Mouse (Mus musculus): ENCODE data around the gene Nckap5.

The Nckap5 gene

DNA sequence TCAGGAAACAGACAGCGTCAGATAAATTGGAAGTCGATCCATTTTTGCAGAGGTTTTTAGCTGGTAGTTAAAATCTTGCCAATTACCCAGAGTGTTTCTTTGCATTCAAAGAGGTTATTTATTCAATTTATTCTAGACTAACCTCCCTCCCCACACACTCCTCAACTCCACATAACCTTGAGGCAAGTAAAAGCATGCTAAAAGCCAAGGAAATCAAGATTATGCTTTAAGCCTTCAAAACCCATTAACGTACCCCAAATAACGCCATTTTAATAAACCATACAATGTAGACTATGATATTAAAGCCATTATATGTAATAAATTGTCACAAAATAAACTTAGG is 129.7 kb downstream of the Nckap5 start:
- DNase-seq (ENCODE audit: low spot score in 2 of 2) = no peak

DNA sequence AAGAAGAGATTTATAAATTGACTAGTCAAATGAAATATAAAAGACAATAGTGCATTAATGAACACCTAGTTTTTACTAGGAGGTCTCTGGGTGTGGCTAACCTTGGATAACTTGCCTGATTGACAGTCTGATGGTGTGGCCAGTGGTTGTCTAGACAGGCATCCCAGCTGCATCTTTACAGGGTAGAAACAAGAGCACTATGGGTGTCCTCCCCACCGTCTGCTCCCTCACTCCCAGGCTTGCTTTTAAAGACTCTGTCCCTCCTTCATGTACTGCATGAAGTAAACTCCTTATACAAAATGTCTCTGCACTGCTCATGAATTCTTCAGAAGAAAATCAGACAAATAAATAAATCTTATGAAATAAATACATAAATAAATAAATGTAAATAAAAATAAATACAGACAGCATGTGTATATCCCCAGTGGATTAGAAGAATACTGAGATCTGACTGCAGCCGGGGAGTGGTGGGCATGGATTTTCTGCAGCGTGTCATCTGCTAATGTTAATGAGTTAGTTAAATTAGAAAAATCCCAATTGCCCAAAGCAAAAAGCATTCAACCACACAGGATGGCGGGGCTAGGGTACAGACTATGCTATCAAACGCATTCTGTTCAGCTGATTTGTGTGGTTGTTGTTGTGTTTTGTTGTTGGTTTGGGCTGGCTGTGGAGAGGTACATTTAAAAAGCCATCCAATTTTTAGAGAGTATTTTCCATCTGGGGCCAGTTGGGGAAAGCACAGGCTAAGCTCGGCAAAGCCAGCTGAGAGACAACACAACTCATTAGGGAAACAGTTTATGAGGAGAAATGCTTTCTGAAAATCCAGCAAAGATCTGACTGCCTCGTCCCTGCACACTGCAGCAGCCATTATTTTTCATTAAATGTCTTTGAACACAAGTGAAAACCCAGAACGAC is 130.3 kb downstream of the Nckap5 start:
- no peak for DNase-seq (ENCODE audit: low spot score in 2 of 2)

DNA sequence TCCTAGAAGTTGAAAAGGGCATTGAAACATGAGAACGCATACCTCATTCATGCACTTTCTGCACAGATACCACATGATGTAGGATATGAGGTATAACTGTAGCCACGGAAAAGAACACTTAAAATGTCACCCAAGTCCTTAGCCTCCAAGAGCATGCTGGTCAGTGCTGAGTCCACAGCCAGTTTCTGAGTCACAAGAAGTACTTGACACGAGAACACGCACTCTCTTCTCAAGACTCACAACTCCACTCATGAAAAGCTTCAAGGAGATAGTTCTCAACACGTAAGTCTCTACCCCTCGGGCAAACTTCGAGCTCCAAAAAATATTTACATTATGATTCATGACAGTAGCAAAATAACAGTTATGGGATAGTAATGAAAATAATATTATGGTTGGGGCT is 137.0 kb downstream of the Nckap5 start:
- DNase-seq (ENCODE audit: low spot score in 2 of 2) = no peak

DNA sequence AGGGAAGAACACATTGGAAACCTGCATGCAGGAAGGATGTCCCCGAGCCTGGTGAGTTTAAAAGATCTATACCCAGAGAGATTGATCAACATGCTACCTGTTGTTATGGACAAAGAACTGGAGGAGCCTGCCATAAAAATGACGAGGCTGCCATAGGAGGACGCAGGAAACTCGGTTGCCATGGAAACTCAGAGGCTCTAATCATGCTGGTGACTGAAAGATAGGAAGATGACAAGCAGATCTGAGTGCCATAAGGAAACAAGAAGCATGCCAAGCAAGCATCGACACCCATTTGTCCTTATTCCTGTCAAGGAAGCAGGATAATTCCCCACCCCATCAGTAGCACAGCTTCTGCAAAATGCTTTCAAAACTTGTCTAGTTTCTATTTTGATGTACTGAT is 142.0 kb downstream of the Nckap5 start:
- no peak for DNase-seq (ENCODE audit: low spot score in 2 of 2)

DNA sequence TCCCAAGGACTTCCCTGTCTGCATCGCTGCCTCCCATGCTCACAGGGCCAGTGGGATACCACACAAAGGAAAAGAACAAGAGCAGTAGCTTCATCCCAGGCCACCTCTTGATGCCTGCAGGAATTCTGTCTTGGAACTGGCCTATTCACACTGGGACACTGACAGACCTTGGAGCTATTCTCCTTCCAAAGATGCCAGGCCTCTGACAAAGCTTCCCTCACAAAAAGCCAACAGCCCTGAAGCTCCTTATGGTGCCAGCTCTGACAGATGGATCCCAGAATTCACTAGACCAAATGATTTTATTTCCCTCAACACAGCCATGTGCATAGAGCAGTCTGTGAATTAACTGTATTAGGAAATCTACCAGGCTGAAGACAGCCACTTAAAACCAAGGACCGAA is 143.9 kb downstream of the Nckap5 start:
- DNase-seq (ENCODE audit: low spot score in 2 of 2) = no peak

DNA sequence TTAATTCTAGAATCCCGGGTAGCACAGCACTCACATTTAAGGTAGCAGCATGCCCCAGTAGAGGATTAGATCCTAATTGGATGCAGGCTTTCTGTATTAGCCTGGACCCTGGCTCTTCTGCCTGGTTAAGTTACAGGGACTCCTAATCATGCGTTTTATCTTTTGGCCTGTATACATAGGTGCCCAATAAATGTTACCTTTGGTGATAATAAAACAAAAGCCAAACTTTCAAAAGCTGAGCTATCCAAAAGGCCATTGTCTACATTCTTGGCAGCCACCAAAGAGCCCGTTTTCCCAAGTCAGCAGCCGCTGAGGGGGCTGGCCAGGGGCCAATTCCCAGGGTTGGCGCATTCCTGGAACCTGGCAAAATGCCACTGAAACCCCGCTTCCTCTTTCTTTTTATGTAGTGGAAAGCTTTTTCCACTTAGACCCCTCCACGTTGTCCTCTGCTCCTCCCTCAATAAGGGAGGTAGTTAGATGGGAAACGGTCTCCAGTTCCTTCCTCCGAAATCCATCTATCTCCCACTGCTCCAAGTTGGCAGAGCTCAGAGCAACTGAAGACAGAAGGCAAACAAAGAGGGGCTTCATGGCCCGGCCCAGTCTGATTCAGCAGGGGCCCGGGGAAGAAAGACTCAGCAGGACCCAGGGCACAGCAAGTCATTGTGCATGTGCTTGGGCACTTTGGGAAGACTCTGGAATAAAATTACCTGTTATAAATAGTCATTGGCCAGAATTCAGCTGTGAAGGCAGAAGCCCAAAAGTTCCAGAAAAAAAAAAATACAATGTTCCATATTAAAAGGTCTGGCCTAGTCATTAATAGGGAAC is 146.8 kb downstream of the Nckap5 start:
- no peak for DNase-seq (ENCODE audit: low spot score in 2 of 2)

DNA sequence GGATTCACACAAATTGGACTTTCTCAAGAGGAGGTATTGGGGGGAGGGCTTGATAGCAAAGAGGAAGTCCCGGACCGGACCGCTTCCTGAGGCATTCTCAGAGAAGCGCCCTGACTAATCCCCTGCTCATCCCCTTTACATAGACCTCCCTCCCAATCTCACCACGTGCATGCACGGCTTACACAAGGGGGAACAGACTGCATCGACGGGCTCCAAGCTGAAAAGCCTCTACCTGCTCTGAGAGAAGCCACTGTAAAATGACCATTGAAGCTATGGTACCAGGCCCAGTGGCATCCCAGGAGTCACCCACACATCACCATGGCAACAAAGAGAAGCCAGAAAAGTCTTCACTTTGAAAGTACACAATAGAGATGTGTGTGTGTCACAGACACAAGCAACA is 148.8 kb downstream of the Nckap5 start:
- no peak for DNase-seq (ENCODE audit: low spot score in 2 of 2)

DNA sequence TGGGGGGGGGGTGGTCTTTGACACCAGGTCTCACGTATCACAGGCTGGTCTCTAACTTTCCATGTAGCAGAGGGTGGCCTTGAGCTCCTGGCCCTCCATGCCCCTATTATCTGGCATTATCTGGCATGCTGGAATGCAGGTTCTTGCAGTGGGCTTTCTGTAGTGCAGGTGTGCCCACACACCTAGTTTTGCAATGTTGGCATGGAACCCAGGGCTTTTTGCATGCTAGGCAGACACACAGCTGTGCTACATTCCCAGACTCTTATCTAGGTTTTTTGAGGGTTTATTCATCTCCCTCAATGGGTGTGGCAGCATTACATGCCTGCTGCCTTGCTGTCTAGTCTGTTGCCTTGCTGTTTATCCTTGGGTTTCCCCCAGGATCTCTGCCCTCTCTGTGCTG is 151.3 kb downstream of the Nckap5 start:
- DNase-seq (ENCODE audit: low spot score in 2 of 2) = no peak

DNA sequence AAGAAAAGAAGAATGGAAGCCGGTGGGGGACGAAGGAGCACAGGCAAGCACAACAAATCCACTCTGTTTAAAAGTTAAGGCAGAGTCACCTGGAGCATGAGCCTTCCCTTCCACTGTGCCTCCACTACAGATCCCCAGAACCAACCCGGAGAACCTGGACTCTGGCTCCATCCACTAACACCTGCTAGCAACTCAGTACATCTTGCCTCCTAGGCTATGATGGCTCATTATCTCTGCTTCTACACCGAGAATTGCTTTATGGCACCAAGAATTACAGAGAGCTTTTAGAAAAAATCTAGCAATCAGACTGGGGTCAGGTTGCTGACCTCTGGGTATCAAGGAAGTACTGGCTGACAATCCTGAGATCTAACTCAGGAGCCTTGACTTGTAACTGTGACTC is 153.3 kb downstream of the Nckap5 start:
- no peak for DNase-seq (ENCODE audit: low spot score in 2 of 2)

DNA sequence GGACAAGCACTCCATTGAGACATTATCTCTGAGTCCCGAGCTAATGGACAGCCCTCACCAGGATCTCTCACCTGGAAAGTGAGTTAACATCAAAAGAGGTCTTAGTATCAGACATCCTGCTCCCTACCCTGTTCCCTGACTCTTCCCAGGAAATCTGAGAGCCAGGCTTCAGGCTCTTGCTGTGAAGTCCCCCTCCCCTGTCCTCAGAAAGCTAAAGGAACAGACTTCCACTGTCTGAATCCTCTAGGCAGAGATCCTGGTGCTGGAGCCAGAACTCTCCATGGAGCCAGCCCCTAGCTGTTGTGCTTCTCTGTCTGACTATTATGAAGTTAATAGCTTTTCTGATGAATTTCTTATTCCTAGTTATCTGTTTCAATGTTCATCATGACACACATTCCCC is 153.8 kb downstream of the Nckap5 start:
- no peak for DNase-seq (ENCODE audit: low spot score in 2 of 2)

DNA sequence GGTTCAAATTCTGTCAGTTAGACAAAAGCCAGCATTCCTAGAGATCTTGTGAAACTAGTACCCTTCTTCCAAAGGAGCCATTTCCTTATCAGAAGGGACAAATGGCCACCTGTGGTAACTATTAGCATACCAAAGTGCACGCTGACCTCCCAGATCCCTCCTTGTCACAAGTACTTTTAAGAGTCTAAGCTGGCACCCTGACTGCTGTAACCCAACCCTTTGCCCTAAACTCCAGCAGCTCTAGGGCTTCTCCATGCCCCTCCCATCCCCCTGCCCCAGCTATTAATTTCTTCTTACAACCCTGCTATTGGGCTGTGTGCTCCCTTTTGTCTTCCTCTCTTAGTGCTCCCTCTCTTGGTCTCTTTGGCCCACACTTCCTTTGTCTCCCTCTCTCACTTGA is 155.5 kb downstream of the Nckap5 start:
- no peak for DNase-seq (ENCODE audit: low spot score in 2 of 2)

DNA sequence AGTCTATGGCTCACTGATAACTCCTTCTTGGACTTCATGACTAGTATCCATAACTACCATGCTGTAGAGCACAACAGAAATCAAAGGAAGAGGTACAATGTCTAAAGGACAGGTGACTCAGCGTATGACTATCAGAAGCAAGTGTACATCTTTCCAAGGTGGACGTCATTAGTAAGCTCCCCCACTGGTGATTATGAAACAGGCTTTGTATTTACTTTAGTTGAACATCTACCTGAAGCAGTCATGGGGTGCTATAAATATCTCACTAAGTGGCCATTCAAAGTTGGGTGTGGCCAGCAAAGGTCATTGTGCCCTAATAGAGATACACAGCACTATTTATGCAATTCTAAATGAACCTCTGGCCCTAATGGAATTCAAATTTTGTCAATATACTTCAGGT is 157.4 kb downstream of the Nckap5 start:
- no peak for DNase-seq (ENCODE audit: low spot score in 2 of 2)

DNA sequence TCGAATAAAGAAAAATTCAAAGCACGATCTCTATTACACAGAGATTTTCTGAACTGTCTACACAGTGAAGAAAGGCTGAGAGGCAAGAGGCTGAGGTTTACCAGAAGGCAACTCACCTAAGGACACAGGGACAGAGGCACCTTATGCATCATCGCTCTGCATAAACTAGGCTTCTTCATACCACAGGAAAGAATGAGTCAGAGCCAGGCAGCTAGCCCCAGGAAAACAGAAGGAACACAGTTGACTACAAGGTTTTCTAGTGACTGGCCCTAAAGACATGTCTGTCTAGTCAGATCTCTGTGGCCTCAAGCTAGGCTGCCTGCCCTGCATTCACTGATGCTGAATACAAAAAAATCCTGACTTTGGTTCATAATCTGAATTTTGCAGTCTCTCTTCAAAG is 160.1 kb downstream of the Nckap5 start:
- no peak for DNase-seq (ENCODE audit: low spot score in 2 of 2)

DNA sequence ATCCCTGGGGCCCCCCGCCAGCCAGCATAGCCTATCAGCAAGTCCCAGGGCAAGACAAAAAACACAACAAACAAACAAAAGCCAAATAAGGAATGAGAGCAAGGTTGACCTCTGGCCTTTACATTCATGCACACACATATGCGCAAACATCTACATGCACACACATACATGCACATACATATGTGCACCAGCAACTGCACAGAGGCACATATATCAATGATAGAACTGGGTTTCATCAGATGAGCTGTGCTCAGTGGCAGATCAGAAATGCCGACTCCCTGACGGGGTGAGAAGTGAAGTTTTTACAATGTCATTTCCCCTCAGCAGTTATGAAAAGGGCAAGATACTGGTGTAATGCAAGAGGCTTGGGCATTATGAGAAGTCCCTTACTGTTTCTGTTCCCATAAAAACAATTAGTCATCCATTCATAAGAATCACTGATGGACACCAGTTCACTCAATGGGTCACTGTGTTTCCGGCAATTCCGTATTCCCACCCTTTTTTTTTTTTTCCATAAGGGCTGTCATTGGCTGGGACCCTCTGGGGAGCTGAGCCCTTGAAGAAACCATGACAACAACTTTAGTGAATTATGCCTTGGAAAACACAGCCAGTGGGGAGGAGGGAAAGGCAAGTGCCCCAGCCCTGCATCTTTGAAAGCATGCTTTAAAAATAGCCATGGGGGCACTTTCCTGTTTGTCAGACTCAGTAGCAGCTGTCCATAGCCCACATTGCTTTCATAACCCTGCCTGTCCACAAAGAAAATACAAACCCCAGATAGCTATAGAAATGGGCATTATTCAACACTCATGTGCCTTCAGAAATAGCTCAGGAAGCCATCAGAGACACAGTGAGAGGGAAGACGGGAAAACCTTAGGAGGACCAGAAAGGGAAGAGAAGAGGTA is 170.2 kb downstream of the Nckap5 start:
- no peak for DNase-seq (ENCODE audit: low spot score in 2 of 2)

DNA sequence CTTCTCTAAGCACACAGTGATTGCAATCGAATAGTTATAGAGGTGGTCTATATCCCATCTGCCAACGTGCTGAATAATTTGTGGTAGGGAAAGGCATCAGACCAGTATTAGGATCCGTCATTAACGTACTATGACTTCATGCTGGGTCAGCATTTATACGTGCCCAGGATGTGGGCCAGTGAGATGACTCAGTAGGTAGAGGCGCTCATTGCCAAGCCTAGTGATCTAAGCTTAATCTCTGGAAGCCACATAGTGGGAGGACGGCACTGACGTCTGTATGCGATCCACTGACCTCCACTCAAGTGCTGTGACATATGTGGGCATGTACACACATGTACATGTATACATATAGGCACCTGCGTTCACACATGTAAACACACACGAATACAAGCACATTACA is 171.9 kb downstream of the Nckap5 start:
- no peak for DNase-seq (ENCODE audit: low spot score in 2 of 2)

DNA sequence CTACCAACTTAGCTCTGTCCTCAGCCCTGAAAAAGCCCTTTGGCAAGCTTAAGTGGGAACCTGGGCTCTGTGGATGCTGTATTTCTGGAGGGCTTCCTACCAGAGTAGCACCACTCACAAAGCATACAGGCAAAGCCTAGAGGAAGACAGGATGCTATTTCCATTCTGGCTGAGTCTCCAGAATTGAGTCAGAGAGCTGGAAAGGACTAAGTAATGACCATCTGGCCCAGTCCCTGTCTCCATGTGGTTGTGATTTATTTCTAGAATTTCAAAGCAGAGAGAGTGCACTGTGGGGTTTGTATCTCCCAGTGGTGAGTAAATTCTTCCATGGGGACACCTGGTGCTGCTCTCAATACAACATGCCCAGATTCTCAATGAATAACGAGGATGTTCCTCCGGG is 174.4 kb downstream of the Nckap5 start:
- DNase-seq (ENCODE audit: low spot score in 2 of 2) = no peak

DNA sequence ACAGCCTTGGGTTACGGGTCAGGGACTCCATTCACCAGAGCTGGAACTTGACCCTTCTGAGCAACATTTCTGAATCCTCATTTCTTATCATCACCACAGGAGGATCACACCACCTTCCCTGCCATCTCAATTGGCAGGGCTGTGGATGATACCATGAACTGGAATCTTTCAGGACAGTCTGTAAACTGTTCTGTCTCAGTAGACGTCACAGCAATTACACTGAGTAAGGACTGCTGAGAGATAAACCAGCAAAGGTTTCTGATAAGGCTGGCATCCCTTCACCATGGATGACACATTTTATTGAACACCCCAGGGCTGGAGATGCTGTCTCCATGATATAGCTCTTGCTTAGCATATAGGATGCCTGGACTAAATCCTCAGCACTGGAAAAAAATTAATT is 178.5 kb downstream of the Nckap5 start:
- no peak for DNase-seq (ENCODE audit: low spot score in 2 of 2)

DNA sequence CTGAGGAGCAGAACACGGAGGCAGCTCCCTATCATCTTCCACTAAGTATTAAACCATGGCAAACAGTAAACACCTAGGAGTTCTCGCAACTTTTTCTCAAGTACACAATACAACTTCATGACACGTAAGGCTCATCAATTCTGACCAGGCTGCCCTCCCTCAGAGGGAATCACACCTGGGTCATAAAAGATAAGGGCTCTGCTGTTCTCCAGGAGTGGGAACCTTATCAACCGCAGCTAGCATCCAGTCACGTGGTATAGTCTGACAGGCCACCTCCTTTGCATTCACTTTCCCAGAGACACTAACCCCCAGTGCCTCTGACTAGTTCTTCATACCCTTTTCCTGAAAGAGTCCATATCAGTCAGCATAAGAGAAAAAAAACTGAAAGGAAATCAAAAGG is 179.8 kb downstream of the Nckap5 start:
- no peak for DNase-seq (ENCODE audit: low spot score in 2 of 2)

DNA sequence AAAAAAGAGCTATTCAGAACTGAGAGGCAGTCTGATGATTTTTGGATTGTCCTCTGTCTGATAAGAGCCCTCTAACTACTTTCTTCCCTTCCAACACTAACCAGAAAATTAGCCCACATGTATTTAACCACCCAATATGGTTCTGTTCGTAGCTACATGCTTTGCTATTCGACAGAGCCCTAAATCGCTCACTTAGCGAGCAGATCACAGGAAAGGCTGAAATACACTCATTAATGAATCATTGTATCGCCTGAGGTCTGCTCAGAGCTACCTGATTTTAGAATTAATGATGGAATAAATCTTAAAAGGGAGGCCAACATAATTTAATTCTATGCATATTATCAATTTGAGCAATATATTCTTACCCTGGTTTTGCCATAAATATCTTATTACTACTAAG is 187.8 kb downstream of the Nckap5 start:
- DNase-seq (ENCODE audit: low spot score in 2 of 2) = no peak

DNA sequence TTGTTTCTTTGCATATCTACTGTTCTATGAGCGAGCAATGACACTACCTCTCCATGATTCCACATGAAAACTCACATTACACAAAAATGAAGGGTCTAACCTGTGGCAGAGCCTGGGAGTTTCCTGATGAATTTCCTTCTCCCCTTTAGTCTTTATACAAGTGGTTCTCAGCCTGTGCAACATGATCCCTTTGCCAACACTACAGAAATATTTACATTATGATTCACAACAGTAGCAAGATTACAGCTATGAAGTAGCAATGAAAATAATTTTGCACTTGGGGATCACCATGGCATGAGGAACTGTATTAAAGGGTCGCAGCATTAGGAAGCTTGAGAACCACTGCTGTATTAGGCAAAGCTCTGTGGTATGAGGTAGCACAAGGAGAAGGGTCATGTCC is 191.1 kb downstream of the Nckap5 start:
- no peak for DNase-seq (ENCODE audit: low spot score in 2 of 2)

DNA sequence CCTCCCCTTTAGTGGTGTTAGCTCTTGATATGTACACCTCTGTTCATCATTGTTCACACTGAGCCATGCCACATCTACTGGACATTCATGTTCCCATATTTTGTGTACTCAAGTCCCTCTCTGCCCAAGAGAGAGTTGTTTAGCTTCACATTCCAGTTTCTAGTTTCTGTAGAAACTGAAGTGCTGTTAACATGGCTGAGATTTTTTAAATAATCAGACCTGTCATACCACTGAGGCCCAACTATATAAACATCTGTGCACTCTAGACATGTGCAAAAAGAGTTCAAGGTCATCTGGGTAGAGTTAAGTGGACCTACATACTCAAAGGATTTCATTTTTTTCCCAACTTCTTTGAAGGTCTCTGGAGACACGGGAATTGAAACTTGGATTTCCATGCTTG is 193.1 kb downstream of the Nckap5 start:
- DNase-seq (ENCODE audit: low spot score in 2 of 2) = no peak

DNA sequence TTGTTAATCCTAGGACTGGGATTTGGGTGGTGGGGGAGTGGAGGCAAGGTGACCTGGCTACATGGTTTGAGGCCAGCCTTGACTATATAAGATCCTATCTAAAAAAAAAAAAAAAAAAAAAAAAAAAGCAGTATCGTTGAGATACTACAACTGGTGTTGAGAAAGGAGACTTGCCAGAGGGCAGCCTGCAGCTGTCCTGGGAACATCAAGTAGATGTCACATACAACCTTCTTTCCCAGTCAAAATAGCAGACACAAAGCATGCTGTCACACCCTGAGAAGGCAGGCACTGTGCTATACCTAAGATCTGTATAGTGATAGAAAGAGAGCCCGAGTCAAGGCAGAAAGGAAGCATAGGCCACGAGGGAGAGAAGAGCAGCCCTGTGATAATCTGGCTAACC is 204.4 kb downstream of the Nckap5 start:
- DNase-seq (ENCODE audit: low spot score in 2 of 2) = no peak

All from thymus, postnatal 10 days (tissue).